Mouse (Mus musculus): ENCODE measurements around the gene Dhx36. TPM values are rescaled to one million over a fixed set of nuclear protein-coding genes. Genes with fewer than 3 reads are reported as not detected.

Dhx36 gene
- polyA plus RNA-seq (2017; shearing (Covaris generic)): 51.2 TPM

DNA sequence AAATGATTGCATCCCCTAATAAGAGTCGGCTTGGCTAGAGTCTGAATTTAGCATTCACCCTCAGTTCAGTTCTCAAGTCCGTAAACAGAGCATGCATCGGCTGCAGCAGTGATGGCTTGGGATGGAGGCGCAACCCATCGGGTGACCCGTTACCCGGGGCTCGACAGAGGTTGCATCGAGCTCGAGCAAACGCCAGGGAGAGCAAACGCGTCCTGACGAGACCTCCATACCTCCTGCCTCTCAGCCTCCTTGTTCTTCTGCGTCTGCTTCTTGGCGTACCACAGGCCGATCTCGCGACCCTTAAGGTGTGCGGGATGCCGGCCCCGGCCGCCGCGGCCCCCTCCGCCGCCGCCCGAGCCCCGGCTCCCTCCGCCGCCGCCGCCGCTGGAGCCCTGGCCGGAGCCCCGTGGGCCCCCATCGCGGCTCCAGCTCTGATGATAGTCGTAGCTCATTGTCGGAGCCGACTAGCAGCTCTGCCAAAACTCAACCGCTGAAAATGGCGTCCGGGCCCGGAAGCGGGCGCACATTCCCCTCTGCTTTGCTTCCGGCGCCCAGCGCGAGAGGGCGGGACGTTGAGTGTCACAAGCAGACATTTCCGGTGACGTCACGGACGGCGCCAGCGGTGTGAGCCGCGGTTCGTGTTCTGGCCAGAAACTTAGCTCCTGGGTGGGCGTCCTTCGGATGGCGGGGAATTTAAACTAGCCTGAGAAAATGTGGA is at the start of gene Dhx36:
TSS of gene Dhx36 (minus strand) at position 517 of the 718 bp plus-strand sequence.

Other genes starting within 250 kb of the Dhx36 start
- not detected for gene Arhgef26, start 168.7 kb downstream of the Dhx36 start, polyA plus RNA-seq (2017; shearing (Covaris generic))
- 0.06 TPM for gene Gpr149, start 98.1 kb upstream of the Dhx36 start, polyA plus RNA-seq (2017; shearing (Covaris generic))

All from CD4-positive, CD25-positive, alpha-beta regulatory T cell (primary cell).